Mouse (Mus musculus) heart, postnatal 10 days (tissue): ENCODE measurements around the gene Ift172. TPM values are rescaled to one million over a fixed set of nuclear protein-coding genes. Genes with fewer than 3 reads are reported as not detected.

Experiments
- DNase-seq, 2 experiments: peaks; one replicate each; pipeline ENCODE4 v3.0.0; 2021
- intact Hi-C: fragments of 180-260 bp; cut with DNase I; formaldehyde crosslinking; loops from one replicate; pipeline ENCODE4 v1.15.1; 2025
- total RNA-seq, 2 experiments: library from RNA; stranded (reverse); gene quantifications; 2 replicates each; pipeline ENCODE4 v1.2.3; 2021

Ift172 gene
- total RNA-seq, 2 experiments from 2014 or later, result 34.1 to 40.4 TPM

DNA sequence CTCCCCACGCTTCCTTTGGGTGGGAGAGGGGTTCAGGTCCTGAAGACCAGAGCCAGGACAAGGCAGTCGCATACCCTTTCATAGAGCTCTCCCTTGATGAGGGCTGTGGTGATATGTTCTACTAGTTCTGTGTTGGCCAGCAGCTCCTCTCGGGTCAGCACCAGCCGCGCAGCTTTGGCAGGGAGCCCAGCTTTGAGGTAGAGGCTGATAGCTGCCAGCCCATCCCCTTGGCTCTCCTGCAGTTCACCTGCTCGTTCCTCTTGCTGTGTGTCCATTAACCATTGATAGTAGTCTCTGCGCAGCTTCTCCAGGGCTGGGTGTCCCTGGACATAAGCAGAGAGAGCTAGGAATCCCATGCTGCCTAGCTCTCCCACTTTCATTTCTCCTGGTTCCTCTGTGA lies 24.8 kb downstream of the Ift172 start:
- DNase-seq, result peak; percentile 35 to 36

DNA sequence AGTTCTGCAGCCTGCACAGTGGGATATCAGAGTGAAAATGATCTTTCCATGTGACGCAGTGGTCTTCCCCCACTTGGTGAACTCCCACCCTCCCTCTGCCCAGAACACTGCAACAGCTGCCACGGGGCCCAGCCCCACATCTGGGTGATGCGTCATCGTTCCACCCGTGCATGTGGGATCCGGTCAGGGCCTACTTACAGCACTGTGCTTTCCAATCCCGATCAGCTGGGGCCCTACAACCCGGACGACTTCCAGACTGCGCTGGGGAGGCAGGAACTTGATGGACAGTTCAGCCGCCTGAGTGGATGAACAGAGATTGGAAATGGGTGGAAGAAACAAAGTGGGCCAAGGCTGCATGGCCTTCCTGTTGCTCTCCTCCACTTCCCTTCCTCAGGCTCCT lies 33.3 kb downstream of the Ift172 start:
- intact Hi-C loops, result no loop called here
- DNase-seq, result peak in 1 of 2 experiments; percentile 13

More for the DNA sequence above, 24.8 kb downstream of the Ift172 start:
- intact Hi-C loops, result no loop called here

DNA sequence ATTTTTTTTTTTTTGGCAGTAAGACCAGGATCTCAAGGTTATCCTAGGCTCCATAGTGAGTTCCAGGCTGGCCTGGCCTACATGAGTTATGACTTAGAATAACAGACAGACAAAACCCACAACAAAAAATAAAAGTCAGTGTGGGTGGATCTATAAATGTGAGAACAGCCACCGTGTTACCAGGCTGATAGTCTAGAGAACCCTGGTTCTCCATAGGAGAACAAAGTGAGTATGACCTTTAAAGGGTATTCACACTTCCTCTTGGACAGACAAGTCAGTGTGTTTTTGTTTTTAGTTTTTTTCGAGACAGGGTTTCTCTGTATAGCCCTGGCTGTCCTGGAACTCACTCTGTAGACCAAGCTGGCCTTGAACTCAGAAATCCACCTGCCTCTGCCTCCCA lies 34.9 kb downstream of the Ift172 start:
- intact Hi-C loops, result no loop called here

DNA sequence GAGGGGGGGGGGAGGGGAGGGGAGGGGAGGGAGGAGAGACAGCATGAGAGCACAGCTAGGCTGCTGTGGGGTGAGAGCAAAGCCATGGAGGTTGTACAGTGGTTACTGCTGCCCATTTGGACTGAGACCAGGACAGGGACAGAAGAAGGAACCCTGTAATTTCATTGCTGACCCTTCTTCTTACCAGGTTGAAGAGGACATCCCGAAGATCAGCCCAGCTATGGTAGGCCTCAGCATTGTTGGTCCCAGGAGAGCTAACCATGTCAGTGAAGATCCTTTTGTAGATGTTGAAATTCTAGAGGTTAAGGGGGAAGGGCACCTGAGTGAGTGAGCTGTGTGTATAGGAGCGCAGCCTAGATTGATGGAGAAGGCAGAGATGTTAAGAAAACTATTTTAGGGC lies 35.5 kb downstream of the Ift172 start:
- intact Hi-C loops, result no loop called here
- no peak for DNase-seq

More for the DNA sequence above, 34.9 kb downstream of the Ift172 start:
- DNase-seq, result no peak

DNA sequence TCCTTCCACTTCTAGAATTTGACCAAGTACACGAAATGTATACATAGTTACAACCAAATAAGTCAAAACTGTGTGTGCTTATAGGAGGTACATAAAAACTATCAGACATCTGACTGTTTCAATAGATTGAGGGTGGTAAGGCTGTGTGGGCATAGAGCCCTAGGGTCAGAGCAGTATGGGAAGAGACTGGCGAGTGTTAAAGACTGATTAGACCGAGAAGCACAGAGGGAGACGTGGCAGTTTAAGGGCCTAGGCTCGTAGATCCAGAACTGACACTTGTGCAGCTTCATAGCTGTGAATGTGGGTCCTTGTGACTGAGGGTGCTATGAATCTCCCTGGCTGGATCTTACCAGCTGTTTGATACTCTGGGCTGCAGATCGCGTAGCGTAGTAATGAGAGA lies 36.0 kb downstream of the Ift172 start:
- no peak for DNase-seq
- intact Hi-C loops, result no loop called here

DNA sequence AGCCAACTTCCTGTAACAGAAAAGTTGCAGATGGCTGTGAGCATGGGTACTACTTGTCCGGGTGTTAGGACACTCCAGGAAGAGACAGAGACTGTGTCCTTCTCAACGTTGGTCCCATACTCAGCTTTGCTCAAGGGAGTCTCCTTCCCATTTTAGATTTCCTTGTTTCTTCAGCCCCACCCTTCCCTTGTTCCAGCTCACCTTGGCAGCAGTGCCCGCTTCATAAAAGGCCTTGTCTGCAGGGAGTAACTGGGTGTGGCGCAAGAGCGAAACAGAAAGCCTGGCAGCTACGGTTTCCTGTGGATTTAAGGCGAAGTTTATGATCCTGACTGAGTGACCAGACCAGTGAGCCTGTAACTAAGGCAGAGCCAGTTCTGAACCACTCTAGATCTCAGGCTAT lies 36.5 kb downstream of the Ift172 start:
- peak; percentile 45 to 53 for DNase-seq
- intact Hi-C loops, result no loop called here

DNA sequence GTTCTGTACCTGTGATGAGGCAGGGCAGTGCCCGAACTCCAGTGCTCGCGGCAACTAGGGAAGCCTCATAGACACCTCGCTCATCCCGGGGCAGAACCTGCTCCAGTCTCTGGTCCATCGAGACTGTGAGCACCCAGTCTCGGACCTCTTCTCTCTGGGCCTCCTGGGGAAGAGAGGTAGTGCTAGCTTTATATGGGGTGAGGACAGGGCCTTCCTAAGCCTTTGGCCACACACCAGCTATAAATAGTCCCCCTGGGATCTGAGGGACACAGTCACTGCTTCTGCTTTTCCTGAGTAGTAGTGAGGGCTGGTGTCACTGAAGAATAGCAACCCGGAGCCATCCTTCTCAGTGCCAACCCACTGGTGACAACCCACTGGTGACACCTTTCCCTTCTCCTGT lies 37.1 kb downstream of the Ift172 start:
- intact Hi-C loops, result no loop called here
- no peak for DNase-seq

DNA sequence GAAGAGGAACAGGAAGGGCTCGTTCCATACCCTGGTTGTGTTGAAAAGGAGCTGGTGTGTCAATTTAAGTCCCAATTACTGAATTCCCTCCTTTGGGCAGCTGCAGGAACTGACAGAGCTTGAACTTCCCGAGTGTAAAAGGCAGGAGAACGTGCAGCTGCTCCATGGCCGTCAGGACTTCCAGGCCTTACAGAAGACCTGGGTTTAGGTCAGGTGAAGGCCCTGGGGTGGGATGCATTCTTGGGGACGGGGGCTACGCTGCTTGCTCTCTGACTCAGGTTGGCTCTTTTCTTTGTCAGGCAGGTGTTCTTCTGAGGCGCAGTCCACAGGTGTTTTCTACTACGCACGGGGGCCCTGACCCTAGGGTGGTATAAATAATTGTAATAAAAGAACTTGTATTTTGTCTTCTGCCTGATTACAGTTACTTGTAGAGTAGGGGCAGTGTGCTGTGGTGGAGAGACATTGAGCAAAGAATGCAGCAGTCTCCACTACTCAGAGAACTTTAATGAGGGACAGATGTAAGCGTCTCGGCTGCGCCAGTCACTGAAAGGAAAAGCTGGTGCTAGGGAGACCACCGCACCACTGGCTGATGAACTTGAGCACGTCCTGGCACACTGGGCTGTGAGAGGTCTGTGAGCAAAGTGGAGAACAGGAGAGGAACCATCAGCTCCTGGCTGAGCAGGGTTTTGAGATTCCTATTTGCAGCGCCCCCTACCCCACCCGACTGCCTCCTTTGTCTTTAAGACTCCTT lies 37.9 kb downstream of the Ift172 start:
- no peak for DNase-seq
- intact Hi-C loops, result no loop called here

DNA sequence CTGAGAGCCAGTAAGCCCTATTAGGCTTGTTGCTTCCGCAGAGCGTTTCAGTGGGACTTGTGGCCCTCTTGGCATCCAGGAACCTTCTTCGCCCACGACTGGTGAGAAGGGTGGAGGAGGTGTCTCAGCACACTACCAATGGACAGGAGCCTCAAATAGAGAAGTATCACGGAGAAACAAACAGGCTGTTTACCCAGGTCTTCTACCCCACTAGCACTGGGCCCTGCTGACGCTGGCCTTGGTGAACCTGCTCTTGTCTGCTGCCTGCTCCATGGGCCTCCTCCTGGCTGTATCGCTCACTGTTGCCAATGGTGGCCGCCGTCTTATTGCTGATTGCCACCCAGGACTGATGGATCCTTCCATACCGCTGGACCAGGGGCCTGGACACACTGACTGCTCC lies 38.8 kb downstream of the Ift172 start:
- intact Hi-C loops, result no loop called here
- DNase-seq, result no peak

DNA sequence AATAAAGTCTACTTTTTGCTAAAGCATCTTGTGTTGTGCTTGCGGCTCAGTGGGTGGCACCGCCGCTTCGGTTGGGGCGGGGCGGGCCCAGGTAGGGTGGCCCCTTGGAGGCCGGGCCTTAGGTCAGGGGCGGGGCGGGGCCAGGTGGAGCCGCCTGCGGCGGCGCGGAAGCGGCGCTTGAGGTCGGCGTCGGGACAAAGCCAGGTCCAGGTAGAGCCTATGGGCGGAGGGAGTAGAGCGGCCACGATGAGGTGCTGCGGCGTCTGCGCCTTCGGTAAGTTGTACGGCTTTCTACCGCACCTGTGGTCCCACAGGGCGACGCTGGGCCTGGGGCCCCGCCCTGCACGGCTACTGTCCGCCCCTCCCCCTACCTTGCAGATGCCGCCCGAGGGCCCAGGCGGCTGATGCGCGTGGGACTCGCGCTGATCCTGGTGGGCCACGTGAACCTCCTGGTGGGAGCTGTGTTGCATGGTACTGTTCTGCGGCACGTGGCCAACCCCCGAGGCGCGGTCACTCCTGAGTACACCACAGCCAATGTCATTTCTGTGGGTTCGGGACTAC lies 39.3 kb downstream of the Ift172 start, which contains the start of gene Krtcap3:
TSS of gene Krtcap3 (plus strand) at position 151 of the 561 bp plus-strand sequence.
- intact Hi-C loops, result no loop called here
- DNase-seq, result peak in 1 of 2 experiments; percentile 23

DNA sequence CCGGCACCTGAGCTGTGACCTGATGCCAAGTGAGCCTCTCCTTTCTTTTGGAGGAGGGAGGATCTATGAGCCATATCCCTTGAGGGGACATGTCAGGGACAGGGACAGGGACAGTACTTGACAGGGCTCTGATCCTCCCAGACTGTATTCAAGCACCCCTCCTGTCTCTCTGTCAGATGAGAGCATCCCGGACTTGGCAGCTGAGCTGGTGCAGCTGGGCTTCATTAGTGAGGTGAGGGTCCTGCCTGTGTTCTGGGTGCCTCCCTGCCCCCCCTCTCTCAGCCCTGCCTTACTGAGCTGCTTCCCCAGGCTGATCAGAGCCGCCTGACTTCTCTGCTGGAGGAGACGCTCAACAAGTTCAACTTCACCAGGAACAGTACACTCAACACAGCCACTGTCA lies 40.2 kb downstream of the Ift172 start:
- no peak for DNase-seq
- intact Hi-C loops, result no loop called here

DNA sequence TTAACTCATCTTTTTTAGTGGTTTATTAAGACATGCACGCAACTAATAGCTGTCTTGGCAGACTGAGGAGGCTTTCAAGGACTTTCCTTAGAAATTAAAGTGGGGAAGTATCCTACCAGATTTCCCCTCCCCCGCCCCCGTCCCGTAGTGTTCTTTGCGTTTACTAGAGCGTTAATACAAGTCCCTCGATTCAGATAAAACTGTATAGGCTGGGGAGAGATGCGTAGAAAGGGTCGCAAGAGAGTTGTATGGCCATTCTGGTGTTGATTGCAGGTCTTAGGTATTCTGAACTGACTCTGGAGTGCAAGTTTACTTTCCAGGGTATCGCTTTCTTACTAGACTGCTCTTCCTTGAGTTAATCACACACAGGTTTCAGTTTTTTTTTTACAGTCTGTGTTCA lies 48.7 kb downstream of the Ift172 start:
- intact Hi-C loops, result no loop called here
- DNase-seq, result no peak

DNA sequence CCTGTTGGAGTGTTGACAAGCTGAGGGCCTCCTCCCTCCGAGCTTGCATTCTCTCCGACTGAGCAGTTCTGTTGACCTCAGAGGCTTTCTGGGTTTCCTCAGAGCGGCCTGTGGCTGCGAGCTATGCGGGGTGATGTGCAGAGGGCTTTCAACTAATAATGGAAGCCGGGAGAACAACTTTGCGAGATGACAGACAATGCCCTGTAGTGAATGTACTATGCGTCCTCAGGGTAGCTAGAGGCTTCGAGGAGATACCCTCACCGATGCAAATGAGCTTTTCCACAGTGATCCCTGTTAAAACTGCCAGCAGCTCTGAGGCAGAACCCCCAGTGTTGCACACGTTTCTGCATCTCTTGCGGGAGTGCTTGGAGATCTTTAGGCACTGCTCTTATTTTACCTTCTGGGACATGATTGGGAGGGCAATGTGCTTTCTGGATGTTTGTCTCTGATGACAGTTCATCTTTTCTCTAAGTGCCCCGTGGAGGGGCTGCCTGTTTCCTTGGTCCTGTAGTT lies 49.3 kb downstream of the Ift172 start:
- intact Hi-C loops, result loop anchor here (1.0 to 2.0 kb wide), 2 partner anchors 21 to 49 kb away; partner anchors contain the start of genes Ift172 and Ppm1g

DNA sequence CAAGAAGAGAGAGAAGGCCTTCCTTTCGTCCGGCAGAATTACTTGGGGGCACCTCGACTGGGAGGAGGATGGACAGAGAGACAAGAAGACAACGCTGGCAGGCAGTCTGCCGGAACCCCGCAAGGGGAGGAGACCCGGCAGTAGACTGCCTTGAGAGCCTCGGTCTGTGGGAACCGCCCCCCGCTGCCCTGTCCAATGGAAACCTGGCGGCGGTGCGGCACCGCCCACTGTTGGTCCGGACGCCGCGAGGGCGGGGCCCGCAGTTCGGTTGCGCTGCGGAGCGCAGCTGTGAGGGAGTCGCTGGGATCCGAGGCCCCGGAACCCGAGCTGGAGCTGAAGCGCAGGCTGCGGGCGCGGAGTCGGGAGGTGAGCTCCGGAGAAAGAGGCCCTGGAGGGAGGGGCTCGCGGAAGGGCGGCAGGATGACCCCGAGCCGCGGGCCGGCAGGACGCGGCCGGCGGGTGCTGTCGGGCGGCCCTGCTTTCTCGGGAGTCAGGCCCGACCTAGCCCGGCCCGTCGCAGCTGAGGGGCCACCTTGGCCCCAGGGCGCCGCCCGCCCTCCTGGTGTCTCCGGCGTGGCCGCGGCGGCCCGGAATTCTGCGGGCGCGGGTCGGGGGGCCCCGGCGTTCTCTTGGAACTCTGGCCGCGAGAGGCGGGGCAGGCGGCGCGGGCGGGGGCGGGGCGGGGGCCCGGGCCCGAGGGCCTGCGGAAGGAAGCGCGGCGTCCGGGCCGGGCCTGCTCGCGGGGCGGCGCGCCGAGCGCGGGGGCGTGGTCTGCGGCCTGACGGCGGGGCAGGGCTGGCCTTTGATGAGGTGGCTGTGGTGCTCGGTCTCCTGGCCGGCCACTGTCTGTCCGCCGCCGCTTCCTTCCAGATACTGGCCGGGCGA lies 50.0 kb downstream of the Ift172 start, which contains the start of the genes Nrbp1 and Gm9970:
TSS of gene Nrbp1 (plus strand) at position 228 of the 885 bp plus-strand sequence.
TSS of gene Gm9970 (minus strand) at position 596 of the 885 bp plus-strand sequence.
- DNase-seq, result peak; percentile 96 to 97
- intact Hi-C loops, result loop anchor here (1.0 to 2.0 kb wide), 2 partner anchors 21 to 50 kb away; partner anchors contain the start of genes Ift172 and Ppm1g

More for the DNA sequence above, 49.3 kb downstream of the Ift172 start:
- DNase-seq, result no peak

DNA sequence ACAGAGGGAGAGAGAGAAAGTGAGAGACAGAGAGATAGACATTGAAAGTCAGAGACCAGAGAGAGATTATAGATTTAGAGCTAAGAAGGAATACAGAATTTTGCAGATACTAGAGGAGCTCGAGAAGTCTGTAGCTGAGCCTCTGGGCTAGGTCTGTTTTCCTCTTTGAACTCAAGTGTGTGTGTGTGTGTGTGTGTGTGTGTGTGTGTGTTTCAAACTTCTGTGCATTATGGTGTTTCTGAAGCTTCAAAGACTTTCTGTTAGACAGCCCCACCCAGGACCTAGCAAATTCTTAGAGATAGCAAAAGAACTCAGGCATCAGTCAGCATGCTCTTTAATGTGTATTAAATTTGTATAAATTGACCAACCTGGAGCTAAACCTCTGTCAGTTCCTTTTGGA lies 64.3 kb downstream of the Ift172 start:
- no peak for DNase-seq
- intact Hi-C loops, result no loop called here

DNA sequence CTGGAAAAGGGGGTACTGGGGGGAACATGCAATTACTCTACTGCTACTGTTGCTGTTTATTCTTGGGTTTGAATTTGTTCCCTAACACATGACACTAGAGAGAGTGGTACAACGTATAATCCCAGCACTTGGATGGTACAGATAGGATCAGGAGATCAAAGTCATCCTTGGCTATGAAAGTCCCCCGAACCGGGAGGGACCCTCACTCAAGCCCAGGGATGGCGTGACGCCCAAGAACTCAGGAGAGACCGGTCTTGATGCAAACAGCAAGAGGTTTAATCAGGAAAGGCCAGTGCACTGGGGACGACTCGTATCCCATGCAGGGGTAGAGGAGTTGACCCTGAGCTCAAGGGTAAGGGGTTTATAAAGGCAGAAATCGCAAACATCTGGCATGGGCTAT lies 68.2 kb downstream of the Ift172 start:
- DNase-seq, result no peak
- intact Hi-C loops, result no loop called here

DNA sequence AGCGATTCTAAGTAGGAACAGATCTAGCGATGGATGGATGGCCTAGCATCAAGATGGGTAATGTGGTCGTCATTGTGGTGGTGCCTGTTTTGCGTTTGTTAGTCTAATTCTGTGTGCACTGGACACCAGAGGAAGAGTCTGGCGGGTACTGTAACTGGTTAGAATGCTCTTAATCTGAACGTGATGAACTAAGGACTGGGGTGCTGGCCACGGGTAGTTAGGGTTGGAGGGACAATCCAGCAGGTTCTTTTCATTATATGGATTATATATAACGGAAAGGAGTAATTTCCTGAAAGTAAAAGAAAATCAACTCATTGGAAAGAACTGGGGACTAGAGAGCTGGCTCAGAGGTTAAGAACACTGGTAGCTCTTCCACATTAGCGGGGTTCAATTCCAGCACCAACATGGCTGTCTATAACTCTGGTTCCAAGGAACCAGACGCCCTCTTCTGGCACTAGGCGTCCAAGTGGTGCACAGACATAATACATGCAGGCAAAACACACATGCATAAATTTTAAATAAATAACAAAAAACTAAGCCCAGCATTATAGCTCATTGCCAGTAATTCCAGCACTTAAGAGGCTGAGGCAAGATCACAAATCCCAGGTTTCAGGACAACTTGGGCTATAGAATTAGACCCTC lies 69.5 kb downstream of the Ift172 start:
- intact Hi-C loops, result no loop called here
- no peak for DNase-seq

DNA sequence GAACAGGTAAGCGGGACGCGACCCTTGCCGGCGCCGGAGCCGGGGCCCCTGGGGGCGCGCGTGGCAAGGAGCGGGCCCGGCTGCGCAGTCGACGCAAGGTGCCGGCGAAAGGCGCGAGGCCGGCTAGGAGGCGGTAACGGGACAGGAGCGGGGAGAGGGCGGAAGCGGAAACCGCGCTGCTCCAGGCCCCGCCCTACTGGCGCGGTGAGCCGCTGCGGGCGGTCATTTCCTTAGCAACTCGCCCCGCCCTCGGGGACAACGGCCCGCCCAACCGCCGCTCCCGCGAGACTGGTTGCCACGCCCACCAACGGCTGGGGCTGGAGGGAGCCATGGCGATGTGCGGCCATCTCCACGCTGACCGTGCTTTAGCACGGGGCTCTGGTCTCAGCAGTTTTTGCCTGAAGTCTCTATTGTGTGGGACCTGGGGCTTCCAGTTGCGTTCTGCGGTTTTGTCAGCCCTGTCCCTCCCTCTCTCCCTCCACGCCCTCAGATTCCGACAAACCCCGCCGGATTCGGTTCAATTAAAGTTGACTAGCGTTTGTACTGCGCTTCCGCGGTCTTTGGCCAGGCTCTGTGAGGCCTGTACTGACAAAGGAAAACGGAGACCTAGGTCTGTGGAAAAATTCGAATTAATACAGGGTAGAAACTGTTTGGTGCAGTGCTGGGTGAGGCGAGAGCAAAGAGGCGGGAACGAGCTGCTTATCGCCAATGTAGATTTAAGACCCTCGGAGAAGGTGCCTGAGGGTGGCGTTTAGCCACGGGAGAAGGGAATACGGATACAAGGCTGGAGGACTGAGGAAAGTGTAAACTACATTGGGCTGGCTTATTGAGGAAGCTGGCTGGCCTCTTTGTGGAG lies 70.2 kb downstream of the Ift172 start, which contains the start of gene Ppm1g:
TSS of gene Ppm1g (minus strand) at position 240 of the 856 bp plus-strand sequence.
- DNase-seq, result peak; percentile 99
- intact Hi-C loops, result loop anchor here (1.0 kb wide), 1 partner anchor 21 kb away; the partner anchor contains the start of gene Gm9970

DNA sequence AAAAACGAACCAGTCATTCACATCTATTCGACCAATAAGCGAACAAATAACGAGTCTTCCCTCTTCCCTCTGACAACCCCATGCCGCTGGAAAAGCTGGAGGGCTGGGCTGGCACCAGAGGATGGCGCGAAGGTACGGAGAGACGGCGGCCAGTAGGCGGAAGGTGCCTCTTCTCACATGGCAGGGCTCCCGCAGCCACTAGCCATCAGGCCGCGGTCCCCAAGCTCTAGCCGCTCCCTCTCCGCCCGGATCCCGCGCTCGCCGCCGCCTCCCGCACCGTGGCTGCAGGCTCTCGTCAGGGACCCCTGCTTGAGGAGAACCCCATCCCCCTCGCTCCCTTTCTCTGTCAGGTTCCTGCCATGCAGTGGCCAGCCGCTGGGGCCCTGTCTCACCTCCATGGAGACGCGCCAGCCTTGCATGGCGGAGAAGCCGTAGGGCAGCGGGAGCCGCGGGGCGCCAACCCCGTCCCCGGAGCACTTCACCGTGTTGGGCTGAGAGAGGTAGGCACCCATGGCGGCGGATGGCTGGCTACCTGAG lies 70.9 kb downstream of the Ift172 start:
- peak; percentile 64 to 68 for DNase-seq
- intact Hi-C loops, result loop anchor here (1.0 to 2.0 kb wide), 3 partner anchors 17 to 108 kb away; partner anchors contain the start of genes Gm9970 and Zfp513
